Mouse (Mus musculus) right cerebral cortex, adult 2 months (tissue): ENCODE results near the gene Cblb.

ENCODE experiments used
- DNase-seq, 2 experiments: peaks; one replicate each; pipeline ENCODE4 v3.0.0; 2021 to 2022; ENCODE audit warnings: low spot score in 2 of 2

The Cblb gene

DNA sequence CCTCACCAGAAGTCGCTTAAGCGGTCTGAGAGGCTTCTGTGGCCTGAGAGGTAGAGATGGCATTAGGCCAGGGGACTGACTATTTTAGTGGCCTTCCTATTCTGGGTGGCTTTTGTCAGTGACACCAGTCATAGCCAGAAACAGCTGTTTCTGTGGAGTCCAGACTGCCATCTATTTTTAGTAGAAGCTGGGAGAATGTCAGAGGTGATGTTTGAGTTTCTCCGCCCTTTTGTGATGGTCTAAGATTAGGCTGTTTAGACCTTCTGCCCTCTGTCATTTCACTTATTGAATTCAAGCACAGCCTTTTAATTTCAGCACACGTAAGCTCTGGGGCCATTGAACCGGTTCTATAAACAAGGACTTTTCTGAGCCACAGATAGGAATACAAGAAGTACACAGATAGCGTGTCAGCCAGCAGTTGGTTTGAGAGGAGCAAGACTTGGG lies 40.8 kb downstream of the Cblb start:
- no peak for DNase-seq

DNA sequence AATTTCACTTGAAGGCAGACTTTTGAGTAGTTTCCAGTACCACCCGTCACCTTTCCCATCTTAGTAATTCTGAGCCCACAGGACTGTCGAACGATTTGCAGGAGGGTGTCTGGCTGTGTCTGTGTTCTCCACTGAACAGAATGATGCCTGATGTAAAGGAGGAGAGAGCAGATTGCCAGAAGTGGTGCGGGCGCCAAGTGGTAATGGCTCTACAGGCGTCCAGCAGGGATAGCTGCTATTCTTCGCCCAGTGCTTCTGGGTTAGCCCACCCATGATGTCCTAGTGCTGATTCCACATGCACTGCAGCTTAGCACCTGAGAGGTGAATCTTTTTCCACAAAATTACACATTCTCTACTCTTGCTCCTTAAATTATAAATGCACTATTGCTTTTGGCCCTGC lies 45.6 kb downstream of the Cblb start:
- no peak for DNase-seq

DNA sequence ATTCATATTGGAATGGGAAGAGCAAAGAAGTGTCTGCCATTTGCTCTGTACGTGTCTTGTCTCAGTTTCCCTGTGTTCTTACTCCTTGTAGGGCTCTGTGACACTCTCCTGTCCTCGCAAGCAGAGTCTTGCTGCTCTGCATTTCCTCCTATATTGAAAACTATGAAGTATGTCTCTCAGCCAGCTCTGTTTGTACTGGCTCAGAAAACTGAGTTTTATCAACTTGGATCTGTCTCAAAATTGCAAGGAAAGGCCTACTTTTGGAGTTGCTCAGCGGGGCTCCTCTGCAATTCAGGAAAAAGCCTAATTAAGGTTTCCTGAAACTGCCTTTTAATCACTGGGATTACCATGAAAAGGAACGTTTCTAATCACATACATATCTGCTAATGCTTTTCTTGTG lies 46.9 kb downstream of the Cblb start:
- DNase-seq, result no peak

DNA sequence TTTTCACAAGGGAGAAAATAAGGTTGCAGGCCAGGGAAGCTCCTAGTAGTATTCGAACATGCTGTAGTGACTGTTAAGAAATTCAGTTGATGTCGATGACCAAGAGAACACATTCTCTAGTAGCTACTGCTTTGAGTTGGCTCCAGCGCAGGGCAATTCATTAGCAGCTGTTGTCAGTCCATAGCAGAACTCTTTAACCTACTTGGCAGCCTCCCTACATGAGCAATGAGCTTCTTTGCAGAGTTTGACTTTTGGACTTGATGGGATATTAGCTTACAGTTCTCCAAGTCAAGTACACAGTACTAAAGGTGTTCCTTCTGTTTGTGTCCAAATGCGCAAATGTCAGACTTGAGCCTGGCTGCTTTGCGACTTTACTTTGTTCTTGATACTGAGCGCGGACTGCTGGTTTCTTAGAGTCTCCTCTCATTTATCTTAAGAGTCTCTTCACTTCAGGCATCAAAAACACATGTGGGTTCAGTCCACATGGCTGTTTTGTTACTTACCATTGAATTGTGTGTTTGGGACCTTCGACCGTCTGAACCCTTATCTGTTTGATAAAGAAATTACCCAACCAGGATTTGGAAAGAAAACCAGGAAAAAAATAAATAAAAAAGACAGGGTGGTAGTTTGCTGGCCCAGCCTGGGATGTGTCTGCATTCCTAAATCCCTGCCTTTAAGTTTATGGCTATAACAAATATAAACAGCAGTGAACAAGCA lies 47.9 kb downstream of the Cblb start:
- no peak for DNase-seq

DNA sequence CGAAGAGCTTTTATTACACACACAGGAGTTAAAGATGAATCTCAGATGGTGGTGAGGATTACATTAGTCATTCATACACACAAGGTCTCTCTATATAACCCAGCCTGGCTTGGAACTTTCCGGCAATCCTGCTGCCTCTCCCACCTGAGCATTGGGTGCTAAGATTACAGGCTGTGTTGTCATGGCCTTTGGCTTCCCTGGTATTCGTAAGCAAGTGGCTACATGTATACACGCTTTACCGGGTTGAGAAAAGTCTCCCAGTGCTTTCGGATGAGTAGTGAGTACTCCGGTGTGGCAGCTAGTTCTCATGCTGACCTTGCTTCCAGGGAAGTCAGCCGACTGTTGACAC lies 48.4 kb downstream of the Cblb start:
- DNase-seq, result no peak

DNA sequence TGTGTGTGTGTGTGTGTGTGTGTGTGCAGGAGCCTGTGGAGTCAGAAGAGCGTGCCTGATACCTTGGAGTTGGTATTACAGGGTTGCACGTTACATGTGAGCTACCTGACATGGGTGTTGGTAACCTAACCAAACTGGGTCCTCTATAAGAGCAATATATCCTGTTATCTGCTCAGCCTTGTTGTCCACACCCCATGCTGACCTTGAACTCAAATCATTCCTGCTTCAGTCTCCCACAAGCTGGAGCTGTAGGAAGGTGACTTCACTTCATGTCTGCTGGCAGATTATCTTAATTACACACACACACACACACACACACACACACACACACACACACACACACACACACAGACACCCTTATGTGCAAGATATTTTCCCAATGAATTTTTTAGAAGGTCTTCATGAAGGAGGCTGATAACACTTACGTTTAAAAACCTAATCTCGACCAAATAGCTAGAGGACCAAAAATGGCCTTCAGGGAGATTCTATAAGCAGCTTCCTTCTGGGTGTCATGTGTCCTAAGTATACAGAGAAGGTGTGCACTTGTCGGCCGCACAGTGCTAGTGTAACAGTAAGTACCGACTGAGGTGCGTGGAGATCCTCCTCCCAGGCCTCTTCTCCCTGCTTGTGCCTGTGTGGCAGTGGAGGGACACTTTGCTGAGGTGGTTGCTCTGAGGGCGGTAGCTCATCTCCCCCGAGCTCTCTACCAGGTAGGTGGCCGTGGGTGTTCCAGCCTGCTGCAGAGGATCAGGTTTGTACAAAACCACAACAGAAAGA lies 49.8 kb downstream of the Cblb start:
- no peak for DNase-seq

DNA sequence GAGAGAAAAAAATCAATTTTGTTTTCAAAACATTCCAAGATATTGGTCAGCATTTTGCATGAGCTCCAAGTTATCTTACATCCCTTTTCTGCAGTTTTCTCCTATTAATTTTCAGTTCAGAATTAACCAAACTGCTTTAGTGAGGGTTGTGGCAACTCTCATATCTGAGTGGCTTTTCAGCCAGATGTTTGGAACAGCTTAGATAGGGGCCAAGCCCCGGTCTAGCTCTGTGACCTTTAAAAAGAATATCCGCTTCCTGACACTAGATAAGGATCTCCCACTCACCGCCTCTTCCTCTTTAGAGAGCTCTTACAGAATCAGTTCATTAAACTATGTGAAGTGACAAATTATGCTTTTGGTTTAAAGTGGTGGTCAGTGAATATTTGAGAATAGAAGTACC lies 50.7 kb downstream of the Cblb start:
- no peak for DNase-seq

DNA sequence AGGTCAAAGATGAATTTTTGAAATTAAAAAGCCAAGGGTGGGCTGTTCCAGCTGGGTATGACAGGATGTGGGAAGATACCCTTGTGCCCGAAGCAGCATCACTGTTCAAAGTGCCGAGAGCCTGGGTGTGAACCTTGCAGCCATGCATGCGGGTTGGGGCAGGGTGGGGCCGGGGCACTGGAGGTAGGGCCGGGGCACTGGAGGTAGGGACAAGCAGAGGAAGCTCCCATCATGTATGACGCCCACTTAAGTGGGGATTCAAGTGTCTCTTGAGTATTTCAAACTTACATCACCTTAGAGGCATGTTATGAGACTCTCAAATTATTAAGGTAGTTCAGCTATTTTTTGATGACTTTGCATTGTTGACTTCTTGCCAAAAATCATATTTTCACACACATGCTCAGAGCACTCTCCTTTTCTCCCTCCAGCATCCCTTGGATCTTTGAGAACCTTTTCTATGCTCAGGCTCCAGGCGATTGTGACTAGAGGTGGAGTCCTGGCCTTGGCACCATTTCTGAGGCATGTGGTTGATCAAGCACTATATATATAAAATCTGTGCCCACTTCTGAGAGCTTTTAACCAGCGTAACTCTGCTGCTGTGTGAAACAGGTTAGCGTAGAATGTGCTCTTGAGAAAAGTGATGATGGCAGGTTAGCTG lies 55.9 kb downstream of the Cblb start:
- DNase-seq, result no peak

DNA sequence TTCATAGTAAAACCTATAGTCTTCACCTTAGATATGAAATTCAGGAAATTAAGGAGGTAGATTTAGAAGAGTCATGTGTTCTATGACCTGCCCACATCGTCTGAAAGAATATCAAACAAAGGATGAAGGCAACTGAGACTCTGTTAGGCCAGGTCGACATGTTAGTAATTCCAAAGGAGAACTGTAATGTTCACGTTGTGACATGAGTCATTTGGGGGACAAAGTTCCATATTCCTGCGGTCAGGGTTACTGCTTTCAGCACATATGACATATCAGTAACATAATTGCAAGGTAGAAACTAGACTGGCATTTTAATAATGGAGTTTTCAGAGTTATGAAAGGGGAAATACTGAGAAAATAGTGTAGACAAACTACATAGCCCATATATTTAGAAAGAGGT lies 58.3 kb downstream of the Cblb start:
- DNase-seq, result no peak

DNA sequence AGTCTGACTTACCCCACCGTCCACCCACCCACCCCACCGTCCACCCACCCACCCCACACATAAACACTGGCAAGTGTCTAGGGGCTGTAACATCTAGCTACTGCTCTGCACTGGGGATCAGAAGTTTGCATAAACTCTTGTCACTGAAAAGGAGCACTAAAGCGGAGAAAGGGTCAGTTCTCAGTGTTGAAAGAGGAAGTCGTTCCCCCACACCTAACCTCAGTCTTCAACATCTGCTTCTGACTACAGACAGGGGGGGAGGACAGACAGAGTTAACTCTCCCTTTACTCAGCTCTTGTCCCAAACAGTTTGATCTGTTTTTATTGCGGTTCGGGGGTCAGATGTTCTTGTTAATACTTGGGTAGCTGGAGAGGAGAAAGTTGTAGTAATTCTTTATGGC lies 59.9 kb downstream of the Cblb start:
- no peak for DNase-seq

DNA sequence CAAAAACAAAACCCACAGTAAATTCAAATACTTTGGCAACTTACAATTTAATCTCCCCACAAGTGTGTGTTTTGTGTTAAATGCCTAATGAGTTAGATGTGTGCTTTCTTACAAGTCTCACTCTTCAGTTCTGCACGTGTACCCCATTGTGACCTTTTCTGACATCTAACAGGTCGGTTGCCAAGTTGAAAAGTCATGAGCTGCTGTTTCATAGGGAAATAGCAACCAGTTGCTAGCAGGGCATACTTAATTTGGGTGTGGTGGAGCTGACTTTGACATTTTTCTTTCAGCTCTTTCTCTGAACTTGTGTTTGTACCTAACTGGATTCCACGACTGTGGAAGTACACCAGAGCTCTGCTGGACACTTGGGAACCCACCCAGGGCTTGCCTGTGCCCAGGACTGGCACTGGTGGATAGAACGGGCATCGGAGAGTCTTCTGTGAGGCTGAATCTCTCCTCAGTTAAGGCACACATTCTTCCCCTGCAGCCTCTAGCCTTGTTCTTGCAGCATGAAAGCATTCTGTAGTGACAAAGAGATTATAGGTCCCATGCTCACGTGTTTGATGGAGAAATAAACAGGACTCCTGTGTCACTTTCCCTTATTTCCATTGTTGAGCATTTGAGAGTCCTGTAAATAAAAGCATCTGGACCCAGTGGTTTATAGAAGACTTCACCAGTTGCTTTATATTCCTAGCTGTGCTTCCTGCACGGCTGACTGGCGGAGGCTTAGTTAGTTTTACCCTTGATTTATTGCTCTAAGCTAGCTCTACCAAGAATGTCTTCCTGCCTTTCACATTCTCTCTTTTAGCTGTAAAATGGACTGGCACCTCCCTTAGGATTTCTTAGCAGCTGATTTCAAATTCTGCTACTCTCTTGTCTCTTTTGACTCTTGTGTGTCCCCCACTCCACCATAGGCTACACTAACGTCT lies 62.6 kb downstream of the Cblb start:
- no peak for DNase-seq

DNA sequence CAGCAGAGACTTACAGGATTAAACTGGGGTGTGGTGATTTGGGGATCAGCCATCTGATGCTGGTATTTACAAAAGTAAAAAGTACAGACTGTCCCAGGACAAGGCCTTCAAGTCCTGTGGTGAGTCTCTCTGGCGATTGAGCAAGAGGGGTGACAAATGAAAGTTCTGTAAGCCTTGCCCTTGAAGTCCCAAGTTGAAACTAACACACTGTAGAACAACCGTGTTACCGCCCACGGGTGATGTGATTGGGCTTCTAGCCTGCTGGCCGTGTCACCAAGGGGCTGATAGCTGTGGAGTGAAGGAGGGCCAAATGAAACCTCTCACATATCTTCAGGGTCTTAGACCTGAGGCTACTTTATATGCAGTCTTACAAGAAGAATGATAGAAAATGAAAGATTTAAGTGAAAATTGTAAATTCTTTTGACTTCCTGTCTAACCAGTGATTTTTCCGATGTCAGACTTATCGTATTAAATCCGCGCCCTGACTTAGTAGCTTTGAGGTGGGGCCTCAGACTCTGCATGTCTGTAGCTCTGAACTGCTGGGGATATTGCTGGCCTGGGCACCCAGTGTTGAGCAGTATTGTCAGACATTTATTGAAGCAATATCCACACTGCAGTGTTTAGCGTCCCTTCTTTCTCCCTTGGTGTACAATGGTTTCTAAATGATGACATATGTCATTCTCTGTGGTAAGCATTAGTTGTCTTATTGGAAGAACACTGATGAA lies 63.9 kb downstream of the Cblb start:
- DNase-seq, result no peak

DNA sequence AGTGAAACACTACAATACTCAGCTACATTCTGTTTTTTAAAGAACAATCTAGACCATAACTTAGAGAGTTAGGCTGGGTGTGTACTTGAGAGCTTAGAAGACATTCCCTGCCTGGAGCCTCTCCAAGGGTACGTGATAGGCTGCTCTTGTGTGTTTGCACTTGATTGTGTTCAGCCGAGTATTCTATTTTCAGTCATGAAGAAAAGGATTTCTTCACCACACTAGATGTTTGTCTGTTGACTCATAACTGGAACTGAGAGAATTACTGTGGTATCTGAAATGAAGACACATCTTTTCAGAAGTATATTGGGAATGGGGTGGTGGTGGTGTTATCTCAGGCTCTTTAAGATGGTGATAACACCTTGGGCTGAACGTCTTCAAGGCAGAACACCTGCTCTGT lies 64.6 kb downstream of the Cblb start:
- no peak for DNase-seq

DNA sequence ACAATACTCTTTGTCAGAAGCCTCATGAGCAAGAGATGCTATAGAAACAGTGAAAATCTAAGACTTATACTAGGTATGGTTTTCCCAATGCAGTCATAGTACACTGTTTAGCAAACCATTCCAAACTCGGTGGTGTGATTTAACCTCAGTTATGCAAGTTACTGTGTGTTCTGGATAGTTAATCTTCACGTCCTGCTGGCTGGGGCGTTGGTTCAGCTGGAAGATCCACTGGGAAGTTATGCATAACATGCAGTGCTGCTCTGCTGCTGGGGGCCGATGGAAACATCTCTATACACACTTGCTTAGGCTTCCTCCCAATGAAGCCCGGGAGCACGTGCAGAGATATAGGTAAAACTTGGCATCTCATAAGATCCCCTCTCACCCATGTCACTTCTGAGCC lies 69.4 kb downstream of the Cblb start:
- DNase-seq, result no peak

DNA sequence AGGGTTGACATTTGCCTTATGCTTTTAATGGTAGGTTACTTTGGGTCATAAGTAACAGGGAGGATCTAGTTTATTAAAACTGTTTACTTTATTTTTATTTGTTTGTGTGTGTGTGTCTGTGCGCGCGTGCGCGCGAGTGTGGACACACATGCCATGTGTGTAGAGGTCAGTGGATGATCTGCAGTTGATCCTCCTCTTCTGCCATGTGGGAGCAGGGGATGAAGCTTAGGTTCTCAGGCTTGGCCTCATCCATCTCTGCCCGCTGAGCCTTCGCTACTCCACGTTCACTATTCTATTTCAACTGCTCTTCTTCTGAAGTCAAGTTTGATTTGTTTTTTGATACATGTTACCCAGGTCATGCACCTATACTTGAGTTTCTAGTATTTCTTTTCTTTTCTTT lies 73.6 kb downstream of the Cblb start:
- DNase-seq, result no peak

DNA sequence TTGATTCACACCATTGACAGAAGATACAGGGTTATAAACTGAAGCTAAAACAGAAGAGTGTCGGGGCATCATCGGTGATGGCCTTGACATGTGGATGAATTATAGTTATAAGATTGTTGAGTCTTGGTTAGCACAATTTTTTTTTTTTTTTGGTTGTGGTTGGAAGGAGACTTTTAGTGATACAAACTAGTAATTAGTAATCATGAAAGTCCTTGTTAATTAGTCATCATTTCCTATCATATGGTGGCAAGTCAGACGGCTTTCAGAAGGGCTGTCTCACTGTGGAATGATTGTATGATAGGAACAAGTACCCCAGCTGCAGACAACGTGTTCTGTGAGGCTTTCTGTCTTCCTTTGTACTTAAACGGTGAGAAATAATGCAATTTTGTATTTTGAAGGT lies 76.8 kb downstream of the Cblb start:
- no peak for DNase-seq

DNA sequence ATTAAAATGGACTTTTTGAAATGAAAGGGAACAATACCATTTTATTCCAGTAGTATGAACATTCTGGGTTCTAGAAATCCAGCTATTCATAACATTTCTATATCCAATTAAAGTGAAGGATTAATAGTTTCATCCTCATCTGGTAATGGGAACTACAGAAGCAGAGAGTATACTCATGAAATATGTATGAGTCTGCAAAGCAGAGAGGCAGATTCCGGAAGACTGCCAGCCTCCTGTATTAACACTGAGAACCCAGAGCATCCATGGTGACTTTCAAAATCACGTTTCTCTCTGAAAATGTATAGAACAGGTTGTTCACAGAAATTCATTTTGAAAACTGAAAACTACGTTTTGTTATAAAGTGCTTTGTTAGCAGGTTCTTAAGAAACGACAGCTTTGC lies 83.4 kb downstream of the Cblb start:
- DNase-seq, result peak in 1 of 2 experiments; percentile 28

DNA sequence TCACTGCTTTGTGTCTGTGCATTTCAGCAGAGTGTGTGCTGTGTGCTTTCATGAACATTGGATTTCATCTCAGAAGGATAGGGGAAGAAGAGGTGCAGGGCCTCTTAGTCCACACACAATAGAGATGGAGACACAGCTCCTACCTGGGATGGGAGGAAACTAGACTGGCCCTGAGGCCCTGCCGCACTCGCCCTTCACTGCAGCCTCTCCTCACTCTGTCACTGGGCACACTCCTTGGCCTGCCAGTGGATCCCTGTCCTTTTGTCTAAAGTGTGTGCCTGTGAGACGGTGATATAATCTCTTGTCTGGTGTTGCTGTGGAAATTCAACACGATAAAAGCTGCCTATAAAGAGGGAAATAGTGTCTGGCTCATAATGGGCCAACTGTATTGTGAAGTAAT lies 88.0 kb downstream of the Cblb start:
- DNase-seq, result no peak

DNA sequence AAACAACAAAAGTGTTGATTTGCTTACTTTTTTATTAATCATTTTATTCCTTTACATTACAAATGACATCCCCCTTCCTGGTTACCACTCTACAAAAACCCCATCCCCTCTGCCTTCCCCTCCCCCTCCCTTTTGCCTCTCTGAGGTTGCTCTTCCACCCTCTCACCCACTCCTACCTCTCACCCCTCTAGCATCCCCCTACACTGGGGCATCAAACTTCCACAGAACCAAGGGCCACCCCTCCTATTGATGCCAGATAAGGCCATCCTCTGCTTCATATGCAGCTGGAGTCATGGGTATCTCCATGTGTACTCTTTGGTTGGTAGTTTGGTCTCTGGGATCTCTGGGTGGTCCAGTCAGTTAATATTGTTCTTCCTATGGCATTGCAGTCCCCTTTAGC lies 93.9 kb downstream of the Cblb start:
- no peak for DNase-seq

DNA sequence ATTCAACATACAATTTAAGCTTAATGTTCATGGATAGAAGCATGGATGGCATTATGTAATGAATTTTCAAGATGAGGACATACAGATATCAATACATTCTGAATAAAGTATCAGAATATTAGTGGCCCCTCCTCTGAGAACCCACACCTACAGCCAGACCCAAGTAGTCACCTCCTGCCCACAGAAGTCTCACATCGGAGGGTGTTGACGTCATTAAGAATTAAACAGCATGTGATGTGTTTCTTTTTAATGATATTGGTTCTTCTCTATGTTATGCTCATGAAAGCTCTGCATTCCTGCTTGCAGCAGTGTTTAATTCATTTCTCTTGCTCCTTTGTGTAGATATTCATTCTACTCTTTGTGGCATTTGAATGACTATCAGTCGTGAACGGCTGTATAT lies 94.9 kb downstream of the Cblb start:
- no peak for DNase-seq

DNA sequence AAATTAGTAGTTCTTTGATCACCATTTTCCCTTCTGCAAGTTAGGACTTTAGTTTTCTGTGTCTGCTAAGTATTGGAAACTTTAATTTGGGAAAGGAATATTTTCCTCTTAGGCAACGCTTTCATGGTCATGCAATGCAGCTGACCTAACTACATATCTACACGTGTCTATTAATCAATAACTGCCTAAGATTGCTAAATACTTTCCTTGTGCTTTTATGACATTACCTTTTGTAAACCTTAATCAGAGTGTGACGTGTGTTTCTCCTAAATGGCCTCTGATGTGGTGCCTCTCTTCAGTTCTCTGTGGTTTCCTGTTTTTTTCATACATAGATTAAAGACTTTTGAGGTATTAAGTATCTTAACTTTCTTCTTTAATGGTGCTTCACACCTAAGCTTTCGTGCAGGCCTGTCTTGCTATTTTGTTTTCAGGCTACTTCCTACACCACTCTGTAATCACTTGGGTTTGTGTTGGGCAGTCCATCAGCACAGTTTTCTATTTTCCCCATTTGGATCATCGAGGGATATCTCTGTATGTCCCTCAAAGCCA lies 98.4 kb downstream of the Cblb start:
- no peak for DNase-seq
